Mouse (Mus musculus): Measurements from ENCODE around the gene Tmbim7.
"Not testable (repeated sequence)": the region's sequence is repeated elsewhere in the genome, so short reads cannot be mapped to it uniquely, and the experiment has no call there.

Tmbim7 gene

DNA sequence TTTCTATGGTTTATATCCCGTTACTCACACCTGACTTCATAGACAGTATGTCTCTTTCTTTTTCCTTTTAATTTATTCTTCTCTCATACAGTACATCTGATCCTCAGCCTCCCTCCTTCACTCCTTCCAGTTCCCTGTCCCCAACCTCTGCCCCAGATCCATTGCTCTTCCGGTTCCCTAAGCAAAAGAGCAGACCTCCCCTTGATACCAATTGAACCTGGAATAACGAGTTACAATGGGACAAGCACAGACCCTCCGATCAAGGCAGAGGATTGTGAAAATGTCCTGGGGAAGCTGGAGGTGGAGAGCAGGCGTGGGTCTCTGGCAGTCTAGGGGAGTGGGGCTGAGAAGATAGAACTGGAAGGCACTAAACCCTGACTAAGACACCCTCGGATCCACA lies at the start of gene Tmbim7:
Tmbim7 (plus strand) TSS at position 301 of the 400 bp plus-strand sequence.
- DNase-seq: no peak

DNA sequence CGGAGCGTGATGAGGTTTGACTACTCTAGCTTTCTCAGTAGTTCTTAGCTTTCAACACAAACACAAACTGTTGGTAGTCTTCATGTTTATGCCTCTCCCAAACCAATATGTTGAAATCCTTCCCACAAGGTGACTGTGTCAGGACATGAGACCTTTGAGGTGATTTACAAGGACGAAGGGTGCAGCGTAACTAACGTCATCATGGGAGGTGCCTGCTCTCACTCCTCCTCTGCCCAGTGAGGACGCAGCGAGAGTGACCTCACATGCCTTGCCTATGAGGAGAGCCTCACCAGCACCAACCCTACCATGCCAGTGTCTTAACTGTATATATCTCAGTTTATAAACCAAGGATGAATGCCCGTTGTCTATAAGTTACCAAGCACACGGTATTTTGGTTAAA lies 43.9 kb upstream of the Tmbim7 start:
- no peak for DNase-seq

DNA sequence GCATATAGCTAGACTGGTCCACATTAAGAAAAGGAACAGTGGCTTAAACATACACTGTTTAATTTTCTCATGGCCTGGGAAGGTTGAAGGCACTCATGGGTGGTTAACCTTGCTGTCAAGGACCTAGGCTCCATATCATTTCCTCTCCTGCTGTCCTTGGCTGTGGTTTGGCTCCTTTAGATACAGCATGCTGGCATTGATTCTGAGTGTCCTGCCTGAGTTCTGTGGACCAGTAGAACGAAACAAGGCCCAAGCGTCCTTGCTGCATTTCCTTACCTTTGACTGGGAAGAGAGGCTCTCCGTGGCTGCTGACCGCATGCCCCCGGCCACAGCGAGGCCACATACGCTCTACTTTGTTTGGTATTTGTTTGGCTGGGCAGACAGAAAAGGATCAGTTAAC lies 41.7 kb upstream of the Tmbim7 start:
- DNase-seq: no peak

DNA sequence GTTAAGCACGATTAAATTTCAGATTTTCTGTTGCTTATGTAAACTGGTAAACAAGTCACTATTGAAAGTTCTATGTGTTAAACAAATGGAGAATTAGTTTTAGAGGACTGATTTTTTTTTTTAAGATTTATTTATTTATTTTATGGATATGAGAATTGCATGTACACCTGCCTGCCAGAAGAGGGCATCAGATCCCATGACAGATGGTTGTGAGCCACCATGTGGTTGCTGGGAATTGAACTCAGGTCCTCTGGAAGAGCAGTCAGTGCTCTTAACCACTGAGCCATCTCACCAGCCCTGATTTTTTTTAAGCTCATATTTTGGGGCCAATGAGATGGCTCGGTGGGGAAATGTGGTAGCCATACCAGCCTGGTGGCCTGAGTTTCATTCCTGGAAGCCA lies 39.1 kb upstream of the Tmbim7 start:
- not testable (repeated sequence) for DNase-seq

DNA sequence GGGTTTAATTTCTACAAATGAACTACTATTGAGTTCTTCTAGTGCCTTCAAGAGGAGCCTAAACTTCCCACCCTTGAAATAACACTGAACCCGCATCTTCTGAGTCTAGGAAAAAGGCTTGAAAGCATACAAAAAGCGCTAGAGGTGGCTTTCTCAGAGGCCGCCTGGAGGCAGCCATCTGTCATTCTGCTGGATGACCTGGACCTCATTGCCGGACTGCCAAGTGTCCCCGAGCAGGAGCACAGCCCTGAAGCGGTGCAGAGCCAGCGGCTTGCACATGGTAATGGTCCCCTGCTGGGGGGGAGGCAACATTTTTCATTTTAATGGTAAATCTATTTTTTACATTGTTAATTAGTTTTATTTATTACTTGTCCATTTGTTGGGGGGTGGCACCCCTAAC lies 30.5 kb upstream of the Tmbim7 start:
- DNase-seq: no peak

DNA sequence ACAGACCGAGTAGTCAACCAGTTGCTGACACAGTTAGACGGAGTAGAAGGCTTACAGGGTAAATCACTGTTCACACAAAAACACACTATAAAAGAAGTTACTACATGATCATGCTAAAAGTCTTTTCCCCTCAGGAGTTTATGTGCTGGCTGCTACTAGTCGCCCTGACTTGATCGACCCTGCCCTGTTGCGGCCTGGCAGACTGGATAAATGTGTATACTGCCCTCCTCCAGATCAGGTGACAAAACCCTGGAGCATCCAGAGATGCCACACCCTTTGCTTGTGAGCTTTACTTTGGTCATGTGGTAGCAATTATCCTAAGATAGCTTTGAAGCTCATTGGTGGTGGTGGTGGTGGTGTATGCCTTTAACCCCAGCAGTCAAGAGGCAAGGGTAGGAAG lies 20.9 kb upstream of the Tmbim7 start:
- no peak for DNase-seq

DNA sequence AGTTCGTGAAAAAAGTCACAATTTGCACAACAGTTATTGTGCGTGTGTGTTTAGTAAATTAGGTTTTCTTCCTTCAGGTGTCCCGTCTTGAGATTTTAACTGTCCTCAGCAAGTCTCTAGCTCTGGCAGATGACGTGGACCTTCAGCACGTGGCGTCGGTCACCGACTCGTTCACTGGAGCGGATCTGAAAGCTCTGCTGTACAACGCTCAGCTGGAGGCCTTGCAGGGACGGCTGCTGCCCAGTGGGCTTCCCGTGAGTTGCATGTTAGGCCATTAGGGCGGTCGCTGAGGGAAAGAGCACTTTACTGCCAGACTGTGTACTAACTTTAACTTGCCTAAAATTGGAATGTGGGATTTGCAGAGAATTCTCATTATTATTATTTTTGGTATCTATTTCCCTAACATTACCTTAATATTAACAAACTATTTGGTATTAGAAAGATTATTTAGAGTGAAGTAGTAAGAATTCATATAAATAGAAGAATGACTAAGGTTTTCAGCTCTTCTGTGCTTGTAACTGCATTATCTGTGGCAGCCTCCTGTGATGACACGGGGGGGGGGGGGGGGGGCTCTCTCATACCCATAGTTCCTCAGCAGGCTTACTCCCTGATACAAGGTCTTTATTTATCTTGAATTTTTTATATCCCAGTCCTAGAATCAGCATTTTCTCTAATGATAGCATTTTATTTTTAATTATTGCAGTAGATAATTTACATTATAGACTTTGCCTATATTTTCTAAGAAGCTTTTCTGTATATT lies 19.3 kb upstream of the Tmbim7 start:
- DNase-seq: no peak

DNA sequence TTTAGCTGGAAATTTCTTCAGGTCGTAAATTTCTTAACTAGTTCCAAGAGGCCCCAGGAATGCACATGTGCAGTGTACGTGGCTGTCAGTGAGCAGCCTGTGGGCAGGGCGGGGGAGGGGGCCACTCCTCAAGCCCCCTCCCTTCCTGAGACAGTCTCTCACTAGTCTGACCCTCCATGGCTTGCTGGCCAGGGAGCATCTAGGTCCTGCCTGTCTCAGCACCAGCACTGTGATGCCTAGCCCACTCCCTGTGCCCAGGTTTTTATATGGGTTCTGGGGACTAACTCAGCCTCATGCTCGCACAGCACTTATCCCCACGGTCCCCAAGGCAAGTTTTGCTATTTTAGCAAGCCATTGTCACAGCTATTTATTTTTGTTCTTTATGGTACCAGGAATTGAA lies 18.7 kb upstream of the Tmbim7 start:
- no peak for DNase-seq

DNA sequence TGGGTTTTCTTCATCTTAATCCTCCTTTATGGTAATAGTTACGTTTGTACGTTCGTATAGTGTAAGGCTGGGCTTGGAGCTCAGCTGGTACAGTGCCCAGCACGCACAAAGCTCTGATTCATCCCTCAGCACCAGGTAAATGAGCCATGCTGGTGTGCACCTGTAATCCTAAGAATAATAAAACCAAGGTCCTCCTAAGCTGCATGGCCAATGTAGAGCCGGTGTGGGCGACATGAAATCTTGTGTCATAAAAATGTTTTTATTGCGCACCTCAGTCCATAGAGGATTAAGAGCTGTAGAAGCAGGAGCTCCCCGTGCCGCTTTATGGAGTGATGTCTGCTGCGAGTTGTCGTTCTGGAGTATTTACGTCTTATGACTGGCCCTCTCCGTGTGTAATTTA lies 17.7 kb upstream of the Tmbim7 start:
- DNase-seq: no peak

DNA sequence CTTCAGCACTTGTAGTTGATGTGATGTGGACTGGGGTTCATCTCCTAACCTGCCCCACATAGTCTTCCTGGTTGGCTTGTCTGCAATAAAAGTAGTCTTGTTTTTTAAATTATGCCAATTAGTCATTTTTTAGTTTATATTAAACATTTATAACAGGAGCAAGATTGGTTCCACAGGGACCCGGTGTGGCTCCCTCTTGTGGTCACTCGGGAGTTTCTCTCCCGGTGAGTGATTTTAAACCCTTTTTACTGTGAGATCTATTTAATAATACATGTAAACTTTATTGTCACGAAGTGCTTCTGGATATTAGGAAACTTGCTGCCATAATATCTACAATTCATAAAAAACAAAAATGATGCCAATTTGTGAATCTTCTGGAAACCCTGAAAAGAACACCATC lies 17.0 kb upstream of the Tmbim7 start:
- DNase-seq: no peak

DNA sequence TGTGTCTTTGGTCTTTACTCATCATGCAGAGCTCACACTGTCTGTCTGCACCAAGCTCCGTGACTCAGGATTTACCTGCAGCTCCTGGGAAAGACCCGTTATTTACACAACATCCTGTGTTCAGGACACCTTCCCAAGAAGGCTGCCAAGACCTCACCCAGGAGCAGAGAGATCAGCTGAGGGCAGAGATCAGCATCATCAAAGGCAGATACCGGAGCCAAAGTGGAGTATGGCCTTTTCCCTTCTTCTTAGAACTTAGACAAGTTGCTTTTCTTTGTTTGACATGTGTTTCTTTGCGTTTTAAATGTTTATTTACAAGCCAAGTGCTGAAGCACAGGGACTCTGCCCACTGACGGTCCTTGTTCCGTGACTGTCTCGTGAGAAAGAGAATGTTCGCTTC lies 15.7 kb upstream of the Tmbim7 start:
- no peak for DNase-seq

DNA sequence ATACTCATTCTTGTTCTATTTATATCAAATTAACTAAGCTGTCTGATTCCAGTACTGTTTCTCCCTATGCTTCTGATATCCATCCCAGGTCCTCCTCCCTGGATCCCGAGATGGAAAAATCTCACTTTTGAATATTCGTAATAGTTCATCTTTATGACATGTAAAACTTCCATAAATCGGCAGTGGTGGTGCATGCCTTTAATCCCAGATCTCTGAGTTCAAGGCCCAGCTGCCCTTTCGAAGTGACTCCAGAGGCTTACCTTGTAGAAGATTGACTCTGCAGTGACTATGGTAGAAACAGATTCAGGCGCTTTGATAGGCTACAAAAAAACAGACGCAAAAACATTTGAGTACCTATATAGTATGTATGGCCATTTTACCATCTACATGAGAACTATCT lies 6.4 kb upstream of the Tmbim7 start:
- DNase-seq: no peak

DNA sequence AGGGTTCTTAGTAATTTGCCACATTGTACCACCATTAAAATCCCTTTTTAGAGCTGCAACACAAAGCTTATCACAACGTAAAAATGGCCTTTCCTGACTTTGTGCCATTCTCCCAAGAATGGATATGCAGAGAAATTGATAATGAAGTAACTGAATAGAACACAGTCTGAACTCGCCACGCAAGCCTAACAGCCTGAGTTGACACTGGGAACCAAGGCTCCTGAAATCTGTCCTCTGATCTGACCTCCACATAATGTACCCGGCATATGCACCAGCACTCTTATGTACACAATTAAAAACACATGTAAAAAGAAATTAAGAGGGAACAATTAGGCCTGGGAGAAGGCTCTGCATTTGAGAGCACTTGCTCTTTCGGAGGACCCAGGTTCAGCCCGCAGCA lies 5.7 kb upstream of the Tmbim7 start:
- DNase-seq: no peak

DNA sequence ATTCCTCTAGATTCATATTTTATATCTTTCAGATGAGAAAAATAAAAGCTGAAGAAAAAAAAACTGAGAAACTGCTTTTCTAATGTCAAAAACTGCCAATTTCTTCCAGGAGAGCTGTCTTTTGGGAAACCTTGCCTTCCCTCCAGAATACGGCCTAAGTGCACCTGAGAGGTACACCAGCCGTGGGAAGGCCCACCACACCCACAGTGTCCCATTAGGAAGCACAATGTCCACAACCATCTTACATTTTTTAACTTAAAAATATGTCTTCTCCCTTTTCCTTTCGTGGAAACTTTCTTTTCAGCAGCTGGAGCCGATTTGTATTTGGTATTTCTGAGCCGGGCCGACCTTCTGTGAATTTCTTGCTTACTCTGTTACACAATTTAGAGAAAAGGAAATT lies 4.4 kb upstream of the Tmbim7 start:
- no peak for DNase-seq

DNA sequence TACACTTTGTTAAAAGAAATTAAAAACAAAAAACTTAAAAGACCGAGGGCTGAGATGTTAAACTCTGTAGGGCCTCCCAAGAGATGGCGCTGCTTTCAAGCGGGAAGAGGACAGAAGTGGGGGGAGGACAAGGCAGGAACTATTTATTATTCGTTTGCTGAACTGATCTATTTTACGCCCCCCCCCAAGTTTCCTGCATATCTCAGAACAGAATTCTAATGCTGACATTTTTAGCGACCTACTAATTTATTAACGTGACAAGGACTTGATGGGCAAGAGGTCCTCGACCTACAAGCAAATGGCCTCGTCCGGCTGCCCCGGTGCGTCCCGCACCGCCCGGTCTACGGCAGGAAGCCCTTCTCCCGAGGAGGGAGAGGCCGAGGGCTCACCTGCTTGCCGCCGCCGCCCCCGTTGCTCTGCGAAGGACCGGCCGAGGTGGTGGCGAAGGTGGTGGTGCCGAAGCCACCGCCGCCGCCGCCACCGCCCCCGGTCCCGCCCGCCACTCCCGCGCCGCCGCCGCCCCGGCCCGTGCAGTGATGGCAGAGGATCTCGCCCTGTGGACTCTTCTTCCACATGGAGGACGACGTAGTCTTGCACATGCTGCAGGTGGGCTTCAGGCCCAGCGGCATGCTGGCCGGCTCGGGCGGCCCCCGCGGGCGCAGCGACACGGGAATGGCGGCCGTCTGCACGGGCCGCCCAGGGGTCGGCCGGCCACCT lies 3.8 kb upstream of the Tmbim7 start:
- peak; percentile 54 to 63 for DNase-seq

DNA sequence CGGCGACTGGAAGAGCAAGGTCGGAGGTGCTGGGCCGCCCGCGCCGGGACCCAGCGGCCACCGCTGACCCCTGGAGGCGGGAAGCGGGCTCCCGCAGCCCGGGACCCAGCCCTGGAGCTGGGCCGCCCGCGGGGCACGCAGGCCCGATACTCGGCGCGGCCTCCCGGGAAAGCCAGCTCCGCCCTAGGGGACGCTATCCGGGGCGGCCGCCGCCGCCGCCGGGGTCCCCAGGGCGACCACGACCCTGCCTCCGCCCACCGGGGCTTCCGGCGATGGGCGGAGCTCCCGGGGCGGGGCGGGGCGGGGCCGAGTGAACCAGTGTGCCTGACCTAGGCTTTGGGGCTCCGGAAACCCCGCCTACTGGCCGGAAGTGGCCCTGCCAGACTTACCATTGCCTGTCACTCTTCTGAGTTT lies 3.3 kb upstream of the Tmbim7 start:
- peak; percentile 88 to 94 for DNase-seq

DNA sequence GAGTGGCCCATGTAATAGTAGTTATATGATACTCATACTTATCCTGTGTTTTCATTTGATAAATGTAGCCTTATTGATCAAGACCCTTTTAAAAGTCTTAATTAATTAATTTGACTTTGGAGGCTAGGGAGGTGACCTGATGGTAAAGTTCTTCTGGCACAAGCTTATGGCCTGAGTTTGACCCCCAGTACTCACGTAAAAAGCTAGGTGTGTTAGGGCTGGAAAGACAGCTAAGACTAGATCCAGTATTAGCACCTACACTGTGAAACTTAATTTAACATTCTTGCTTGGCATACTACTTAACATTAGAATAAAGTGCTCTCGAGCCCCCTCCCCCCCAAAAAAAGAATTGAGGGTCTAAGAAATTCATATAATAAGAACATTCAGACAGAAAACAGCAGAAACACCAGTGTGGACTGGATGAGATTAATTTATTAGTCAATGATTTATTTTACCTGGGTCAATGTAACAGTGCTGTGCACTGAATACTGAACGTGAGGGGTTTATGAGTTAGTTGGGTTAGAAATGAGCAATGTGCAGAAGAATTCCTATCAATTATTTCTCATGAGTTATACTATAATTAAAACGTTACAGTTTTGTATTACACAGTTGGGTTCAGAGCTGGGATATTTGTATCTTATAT lies 2.7 kb upstream of the Tmbim7 start:
- no peak for DNase-seq

DNA sequence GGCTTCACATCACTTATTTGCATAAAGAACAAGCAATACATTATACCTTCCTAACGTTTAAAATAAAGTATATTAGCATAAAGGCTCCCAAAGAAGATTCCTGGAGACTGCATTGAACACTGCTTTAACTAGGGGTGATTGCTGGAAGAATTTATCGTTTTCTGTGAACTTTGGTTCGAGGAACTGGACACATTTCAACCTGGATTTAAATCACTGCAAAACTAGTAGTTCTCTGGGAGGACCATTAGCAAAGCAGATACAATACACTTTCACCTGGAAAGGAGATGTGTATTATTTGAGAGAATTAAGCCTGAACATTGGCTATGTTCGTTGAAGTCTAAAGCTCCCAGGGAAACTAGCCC lies 2.2 kb upstream of the Tmbim7 start:
- no peak for DNase-seq

DNA sequence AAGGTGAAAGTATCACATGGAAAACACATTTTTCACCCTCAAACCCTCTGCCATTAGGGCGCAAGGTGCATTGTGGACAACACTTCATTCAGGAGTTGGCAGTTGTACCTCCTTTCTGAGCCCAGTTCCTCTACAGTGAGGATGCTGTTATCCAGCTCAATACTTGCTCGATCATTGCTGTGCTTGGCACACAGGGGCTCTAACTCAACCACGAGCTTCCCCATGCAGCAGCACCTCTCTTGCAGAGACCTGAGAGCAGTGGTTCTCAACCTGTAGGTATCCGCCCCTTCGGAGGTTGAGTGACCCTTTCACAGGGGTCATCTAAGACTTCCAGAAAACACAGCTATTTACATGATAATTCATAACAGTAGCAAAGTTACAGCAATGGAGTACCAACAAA lies 640 bp downstream of the Tmbim7 start:
- no peak for DNase-seq

DNA sequence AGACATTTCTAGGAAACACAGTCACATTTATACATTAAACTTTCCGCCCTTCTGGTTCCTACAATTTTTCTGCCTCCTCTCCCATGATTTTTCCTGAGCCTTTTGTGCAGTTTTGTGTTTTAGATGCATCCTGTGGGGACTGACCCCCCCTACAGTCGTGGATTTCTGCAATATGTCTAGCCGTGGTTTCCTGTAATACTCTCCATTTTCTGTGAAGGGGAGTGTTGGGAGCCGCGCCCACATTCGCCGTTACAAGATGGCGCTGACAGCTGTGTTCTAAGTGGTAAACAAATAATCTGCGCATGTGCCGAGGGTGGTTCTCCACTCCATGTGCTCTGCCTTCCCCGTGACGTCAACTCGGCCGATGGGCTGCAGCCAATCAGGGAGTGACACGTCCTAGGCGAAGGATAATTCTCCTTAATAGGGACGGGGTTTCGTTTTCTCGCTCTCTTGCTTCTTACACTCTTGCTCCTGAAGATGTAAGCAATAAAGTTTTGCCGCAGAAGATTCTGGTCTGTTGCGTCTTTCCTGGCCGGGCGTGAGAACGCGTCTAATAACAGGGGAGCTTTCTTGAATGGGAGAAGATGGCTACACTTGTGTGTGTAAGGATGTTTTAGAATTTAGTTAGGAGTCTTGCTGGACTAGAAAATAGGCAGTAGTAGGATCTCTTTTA lies 2.1 kb downstream of the Tmbim7 start:
- not testable (repeated sequence) for DNase-seq

DNA sequence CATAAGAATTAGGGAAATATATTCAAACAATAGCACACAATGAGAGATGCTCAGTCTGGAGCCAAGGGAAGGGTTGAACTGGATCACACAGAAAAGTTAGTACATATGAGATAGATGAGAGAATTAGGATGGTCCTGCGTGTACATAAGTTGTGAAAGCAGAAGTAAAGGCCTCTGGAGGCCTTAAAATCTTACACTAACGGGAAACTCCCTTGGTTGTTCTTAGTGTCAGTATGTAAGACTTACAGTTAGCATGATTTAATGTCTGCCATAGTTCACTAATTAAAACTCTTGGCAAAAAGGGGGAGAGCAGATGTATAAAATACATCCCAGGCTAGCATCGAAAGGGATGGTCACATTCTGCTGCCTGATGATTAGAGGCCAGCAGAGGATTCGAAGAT lies 2.8 kb downstream of the Tmbim7 start:
- no peak for DNase-seq

DNA sequence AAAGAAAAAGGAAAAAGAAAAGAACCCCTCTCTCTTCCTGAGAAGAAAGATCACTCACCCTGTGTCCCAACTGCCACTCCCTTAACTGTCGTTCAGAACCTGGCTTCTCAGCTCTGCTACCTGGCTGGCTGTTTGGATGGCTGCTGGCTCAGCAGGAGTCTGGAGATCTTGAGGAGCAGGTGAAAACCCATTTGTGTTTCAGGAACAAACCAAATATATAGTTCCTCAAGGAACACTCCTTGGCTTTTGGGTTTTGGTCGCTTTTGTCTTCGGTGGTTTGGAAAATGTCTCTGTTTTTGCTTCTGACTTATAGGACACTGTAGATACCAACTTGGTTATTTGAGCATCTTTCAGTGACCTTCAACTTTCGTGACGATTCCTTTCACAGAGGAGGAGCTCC lies 6.1 kb downstream of the Tmbim7 start, which contains the start of gene Gatad1:
Gatad1 (minus strand) TSS at position 101 of the 400 bp plus-strand sequence.
- DNase-seq: no peak

DNA sequence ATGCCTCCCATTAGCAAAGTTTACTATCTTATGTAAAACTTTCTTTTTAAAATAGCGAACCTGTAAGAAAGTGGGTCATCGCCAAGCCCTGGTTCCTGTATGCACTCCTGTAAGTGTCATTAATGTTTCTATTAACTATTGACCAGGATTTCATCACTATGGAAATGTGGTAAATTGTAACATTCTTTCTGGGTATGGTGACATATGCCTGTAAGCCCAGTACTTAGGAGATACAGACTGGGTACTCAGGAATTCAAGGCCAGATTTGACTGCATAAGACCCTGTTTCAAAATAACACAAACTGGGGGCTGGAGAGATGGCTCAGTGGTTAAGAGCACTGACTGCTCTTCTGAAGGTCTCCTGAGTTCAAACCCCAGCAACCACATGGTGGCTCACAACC lies 14.2 kb downstream of the Tmbim7 start:
- no peak for DNase-seq

DNA sequence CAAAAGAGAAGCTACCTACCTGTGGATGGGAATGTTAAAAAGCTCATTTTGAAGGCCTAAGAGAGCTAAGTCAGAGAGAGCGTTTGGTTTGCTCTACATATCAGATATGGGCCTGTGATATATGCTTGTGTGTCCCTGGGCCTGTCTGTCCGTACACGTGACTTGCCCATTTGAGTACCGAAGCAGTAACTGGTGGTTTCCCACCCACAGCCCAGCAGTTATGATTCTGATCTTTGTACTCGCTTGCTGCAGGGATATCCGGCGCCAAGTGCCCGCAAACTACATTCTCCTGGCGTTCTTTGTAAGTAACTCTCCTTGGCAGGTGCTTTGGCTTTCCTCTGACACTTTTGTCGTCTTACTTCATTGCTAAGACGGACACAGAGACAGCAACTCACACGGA lies 15.6 kb downstream of the Tmbim7 start:
- peak; percentile 16 to 37 for DNase-seq

All from thymus, postnatal 36 days (tissue).